Mouse (Mus musculus): ENCODE results near the gene Olfr1087. TPM values are rescaled to one million over a fixed set of nuclear protein-coding genes. Genes with fewer than 3 reads are reported as not detected.
"Not testable (repeated sequence)": the region's sequence is repeated elsewhere in the genome, so short reads cannot be mapped to it uniquely, and the experiment has no call there.

The Olfr1087 gene
- polyA plus RNA-seq (2015; fragmentation: Nextera tagmentation; extraction: Ambion mirVana) = not detected in 2 replicates

GRCm38 (mm10) chr2:86698295-86698694 is at the start of gene Olfr1087:
TSS of gene Olfr1087 (minus strand) at chr2:86698395.
- Histone ChIP-seq H3K9ac (no peak within 1 kb of the TSS), H3K27me3 (replicated peaks) (no peaks in the 10 kb centered on the region), H3K4me2 (replicated peaks) (no peak within 1 kb of the TSS), H3K36me3 (no peaks in the 10 kb centered on the region), H3K9me3 (no peaks in the 10 kb centered on the region), H3K4me1 (replicated peaks) (no peaks in the 10 kb centered on the region), H3K4me3 (replicated peaks) (no peak within 1 kb of the TSS), H3K27ac (no peak within 1 kb of the TSS)
- ATAC-seq = no peak

DNA sequence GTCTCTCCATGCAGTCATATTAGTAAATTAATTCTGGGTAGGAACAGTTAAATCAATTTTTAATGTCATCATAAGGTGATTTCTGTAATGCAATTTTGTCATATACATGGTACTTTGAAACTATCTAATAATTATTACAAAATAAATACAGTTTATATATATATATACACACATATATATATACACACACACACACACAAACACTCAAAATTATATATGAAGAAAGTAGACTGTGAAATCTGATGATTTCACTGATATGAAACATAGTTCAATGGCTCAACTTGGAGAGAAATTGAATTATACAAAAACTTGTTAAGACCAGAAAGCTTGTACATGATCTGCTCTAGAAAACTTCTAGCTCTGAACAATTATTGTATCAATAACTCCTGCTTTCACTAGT is 35.4 kb upstream of the Olfr1087 start, which contains the start of gene Olfr1089:
Olfr1089 (minus strand) TSS at position 101 of the 400 bp plus-strand sequence.
- no peak within 1 kb of the TSS for H3K4me2 ChIP-seq (replicated peaks)
- no peak within 1 kb of the TSS for H3K4me3 ChIP-seq (replicated peaks)
- ATAC-seq = no peak

DNA sequence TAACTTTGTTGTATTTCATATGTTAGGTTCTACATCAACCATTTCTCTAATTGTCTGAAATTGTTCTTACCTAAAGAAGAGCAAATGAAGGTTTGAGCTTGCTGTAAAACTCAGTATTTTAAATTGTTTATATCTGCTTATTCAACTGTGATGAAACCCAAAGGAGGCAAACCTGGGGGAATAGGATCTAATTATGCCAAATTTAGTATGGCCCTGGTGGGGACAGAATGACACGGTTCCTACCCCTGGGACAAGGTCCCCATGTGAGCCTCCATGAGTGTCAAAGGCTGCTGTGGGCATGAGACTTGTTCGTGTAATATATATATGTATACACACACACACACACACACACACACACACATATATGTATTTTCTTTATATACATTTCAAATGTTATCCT is 18.2 kb downstream of the Olfr1087 start, which contains the start of gene Olfr1086:
Olfr1086 (minus strand) TSS at position 101 of the 400 bp plus-strand sequence.
- no peak within 1 kb of the TSS for H3K27ac ChIP-seq
- no peaks in the 10 kb centered on the region for H3K4me1 ChIP-seq (replicated peaks)
- WGBS = 73% methylated on average over 2 of the region's 2 CpGs
- no peak for ATAC-seq
- no peak within 1 kb of the TSS for H3K9ac ChIP-seq
- H3K4me2 ChIP-seq (replicated peaks) = no peak within 1 kb of the TSS
- H3K27me3 ChIP-seq (replicated peaks) = no peaks in the 10 kb centered on the region
- no peak within 1 kb of the TSS for H3K4me3 ChIP-seq (replicated peaks)
- H3K9me3 ChIP-seq = no peaks in the 10 kb centered on the region
- no peaks in the 10 kb centered on the region for H3K36me3 ChIP-seq

More for the DNA sequence above, 35.4 kb upstream of the Olfr1087 start, which contains the start of gene Olfr1089:
- Histone ChIP-seq H3K27ac (no peak within 1 kb of the TSS), H3K4me1 (replicated peaks) (no peaks in the 10 kb centered on the region), H3K9me3 (no peaks in the 10 kb centered on the region), H3K9ac (no peak within 1 kb of the TSS), H3K27me3 (replicated peaks) (no peaks in the 10 kb centered on the region), H3K36me3 (no peaks in the 10 kb centered on the region)

DNA sequence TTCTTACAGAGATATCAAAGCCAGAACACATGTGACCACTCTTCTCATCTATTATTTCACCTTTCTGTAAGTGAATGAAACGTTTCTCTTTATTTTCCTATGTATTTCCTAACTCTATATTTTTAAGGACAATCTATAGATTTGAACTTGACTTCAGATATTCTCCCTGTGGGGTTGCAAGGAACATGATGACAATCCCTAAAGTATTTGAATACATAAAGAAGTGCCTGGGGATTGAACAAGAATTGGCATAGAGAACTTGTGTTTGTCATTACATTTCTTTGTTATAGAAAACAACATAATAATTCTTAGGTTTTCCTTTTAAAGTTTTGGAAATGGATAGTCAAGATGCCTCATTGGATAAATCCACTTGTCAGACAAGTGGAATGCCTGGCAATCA is 36.3 kb downstream of the Olfr1087 start, which contains the start of gene Olfr1085:
Olfr1085 (minus strand) TSS at position 101 of the 400 bp plus-strand sequence.
- Histone ChIP-seq H3K36me3 (no peaks in the 10 kb centered on the region), H3K4me2 (replicated peaks) (no peak within 1 kb of the TSS), H3K27me3 (replicated peaks) (no peaks in the 10 kb centered on the region), H3K4me3 (replicated peaks) (no peak within 1 kb of the TSS), H3K4me1 (replicated peaks) (no peaks in the 10 kb centered on the region), H3K9me3 (no peaks in the 10 kb centered on the region), H3K9ac (no peak within 1 kb of the TSS), H3K27ac (no peak within 1 kb of the TSS)
- WGBS = 23% methylated on average over 1 of the region's 1 CpGs
- no peak for ATAC-seq

DNA sequence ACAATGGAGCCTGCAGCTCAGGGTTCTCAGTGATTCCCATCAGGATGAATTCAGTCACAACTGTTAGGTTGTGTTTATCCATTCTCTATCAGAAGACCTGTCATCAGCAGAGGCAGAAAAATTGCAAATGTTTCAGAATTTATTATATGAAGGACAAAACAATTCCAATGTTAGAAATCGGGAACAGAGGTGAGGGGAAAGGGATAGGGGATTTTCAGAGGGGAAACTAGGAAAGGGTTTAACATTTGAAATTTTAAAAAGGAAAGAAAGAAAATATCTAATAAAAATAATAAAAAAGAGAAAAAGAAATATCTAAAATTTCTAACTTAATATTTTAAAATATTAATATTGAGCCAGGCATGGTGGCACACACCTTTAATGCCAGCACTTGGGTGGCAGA is 58.6 kb downstream of the Olfr1087 start, which contains the start of gene Olfr1084:
Olfr1084 (minus strand) TSS at position 101 of the 400 bp plus-strand sequence.
- H3K4me1 ChIP-seq (replicated peaks); H3K9me3 ChIP-seq; H3K36me3 ChIP-seq; H3K4me3 ChIP-seq (replicated peaks); H3K27ac ChIP-seq; H3K9ac ChIP-seq; H3K4me2 ChIP-seq (replicated peaks); H3K27me3 ChIP-seq (replicated peaks); ATAC-seq: not testable (repeated sequence)
- 83% methylated on average over 1 of the region's 1 CpGs for WGBS

Other genes with a start within 250 kb of the Olfr1087 start
- gene Olfr1065, start 247.8 kb downstream of the Olfr1087 start, polyA plus RNA-seq (2015; fragmentation: Nextera tagmentation; extraction: Ambion mirVana) = not detected in 2 replicates
- not detected in 2 replicates for gene Olfr1066, start 242.1 kb downstream of the Olfr1087 start, polyA plus RNA-seq (2015; fragmentation: Nextera tagmentation; extraction: Ambion mirVana)
- not detected in 2 replicates for gene Olfr228, start 211.0 kb downstream of the Olfr1087 start, polyA plus RNA-seq (2015; fragmentation: Nextera tagmentation; extraction: Ambion mirVana)
- not detected in 2 replicates for gene Olfr1076, start 189.9 kb downstream of the Olfr1087 start, polyA plus RNA-seq (2015; fragmentation: Nextera tagmentation; extraction: Ambion mirVana)
- gene Olfr1079, start 155.9 kb downstream of the Olfr1087 start, polyA plus RNA-seq (2015; fragmentation: Nextera tagmentation; extraction: Ambion mirVana) = not detected in 2 replicates
- gene Olfr1080, start 140.2 kb downstream of the Olfr1087 start, polyA plus RNA-seq (2015; fragmentation: Nextera tagmentation; extraction: Ambion mirVana) = not detected in 2 replicates
- gene Olfr1082, start 99.4 kb downstream of the Olfr1087 start, polyA plus RNA-seq (2015; fragmentation: Nextera tagmentation; extraction: Ambion mirVana) = not detected in 2 replicates
- not detected in 2 replicates for gene Olfr1084, start 58.7 kb downstream of the Olfr1087 start, polyA plus RNA-seq (2015; fragmentation: Nextera tagmentation; extraction: Ambion mirVana)
- not detected in 2 replicates for gene Olfr1085, start 36.4 kb downstream of the Olfr1087 start, polyA plus RNA-seq (2015; fragmentation: Nextera tagmentation; extraction: Ambion mirVana)
- gene Olfr1086, start 18.3 kb downstream of the Olfr1087 start, polyA plus RNA-seq (2015; fragmentation: Nextera tagmentation; extraction: Ambion mirVana) = not detected in 2 replicates
- not detected in 2 replicates for gene Olfr1089, start 35.3 kb upstream of the Olfr1087 start, polyA plus RNA-seq (2015; fragmentation: Nextera tagmentation; extraction: Ambion mirVana)
- gene Olfr1090, start 60.6 kb upstream of the Olfr1087 start, polyA plus RNA-seq (2015; fragmentation: Nextera tagmentation; extraction: Ambion mirVana) = not detected in 2 replicates
- not detected in 2 replicates for gene Olfr1093, start 84.1 kb upstream of the Olfr1087 start, polyA plus RNA-seq (2015; fragmentation: Nextera tagmentation; extraction: Ambion mirVana)
- gene Olfr141, start 111.6 kb upstream of the Olfr1087 start, polyA plus RNA-seq (2015; fragmentation: Nextera tagmentation; extraction: Ambion mirVana) = not detected in 2 replicates
- not detected in 2 replicates for gene Olfr1094, start 126.3 kb upstream of the Olfr1087 start, polyA plus RNA-seq (2015; fragmentation: Nextera tagmentation; extraction: Ambion mirVana)
- gene Olfr1095, start 153.3 kb upstream of the Olfr1087 start, polyA plus RNA-seq (2015; fragmentation: Nextera tagmentation; extraction: Ambion mirVana) = not detected in 2 replicates
- gene Gm13723, start 176.4 kb upstream of the Olfr1087 start, polyA plus RNA-seq (2015; fragmentation: Nextera tagmentation; extraction: Ambion mirVana) = not detected in 2 replicates
- gene Olfr1097, start 193.8 kb upstream of the Olfr1087 start, polyA plus RNA-seq (2015; fragmentation: Nextera tagmentation; extraction: Ambion mirVana) = not detected in 2 replicates
- not detected in 2 replicates for gene Olfr1098, start 226.2 kb upstream of the Olfr1087 start, polyA plus RNA-seq (2015; fragmentation: Nextera tagmentation; extraction: Ambion mirVana)

All from intestine, embryonic 15.5 days (tissue).